Mouse (Mus musculus) liver, postnatal 0 days (tissue): Measurements from ENCODE around the gene Gm44965. TPM values are rescaled to one million over a fixed set of nuclear protein-coding genes. Genes with fewer than 3 reads are reported as not detected.

Experiments used
- ATAC-seq: fragments of 200-750 bp; cut with Nextera tagmentation; 2 replicates; pipeline ENCODE4 v1.8.0; 2017; ENCODE audit warnings: mild to moderate bottlenecking, moderate library complexity
- DNase-seq: peaks from one replicate; pipeline ENCODE4 v3.0.0-alpha.2; 2016
- H3K27ac ChIP-seq: fragments of 300-500 bp; sonication (generic); 2 replicates; pipeline ENCODE4 v1.5.1; 2014; ENCODE audit warnings: antibody characterized with exemption, moderate library complexity, mild to moderate bottlenecking, low read depth
- H3K27me3 ChIP-seq: fragments of 300-500 bp; sonication (generic); 2 replicates; pipeline ENCODE4 v1.6.1; 2014; ENCODE audit warnings: low read length, control low read depth, mixed read lengths; ENCODE audit not compliant: insufficient read depth
- H3K36me3 ChIP-seq: fragments of 300-500 bp; sonication (generic); replicated peaks from 2 replicates; pipeline ENCODE4 v1.6.1; 2014; ENCODE audit warnings: mild to moderate bottlenecking, control low read depth, low read length, moderate library complexity, mixed read lengths; ENCODE audit not compliant: insufficient read depth
- H3K4me1 ChIP-seq: fragments of 300-500 bp; sonication (generic); 2 replicates; pipeline ENCODE4 v1.6.1; 2014; ENCODE audit warnings: antibody characterized with exemption, mild to moderate bottlenecking, control low read depth; ENCODE audit not compliant: insufficient read depth
- H3K4me2 ChIP-seq: fragments of 300-500 bp; sonication (generic); 2 replicates; pipeline ENCODE4 v1.6.1; 2014; ENCODE audit warnings: low read depth, mild to moderate bottlenecking, low read length, moderate library complexity, mixed read lengths
- H3K4me3 ChIP-seq: fragments of 300-500 bp; sonication (generic); 2 replicates; pipeline ENCODE4 v1.5.1; 2014; ENCODE audit warnings: low read depth, low read length
- H3K9ac ChIP-seq: fragments of 300-500 bp; sonication (generic); replicated peaks from 2 replicates; pipeline ENCODE4 v1.6.1; 2014; ENCODE audit warnings: mild to moderate bottlenecking, moderate library complexity
- H3K9me3 ChIP-seq: fragments of 300-500 bp; sonication (generic); 2 replicates; pipeline ENCODE4 v1.6.1; 2016; ENCODE audit warnings: mild to moderate bottlenecking, control low read depth, low read length, mixed read lengths
- CTCF ChIP-seq: sonication (generic); IDR thresholded peaks from 2 replicates; pipeline ENCODE4 v1.5.1; 2016; ENCODE audit warnings: antibody characterized with exemption, low read depth
- EP300 ChIP-seq: IDR thresholded peaks from 2 replicates; pipeline ENCODE4 v1.6.1; 2016; ENCODE audit warnings: antibody characterized with exemption, low read depth, mild to moderate bottlenecking
- WGBS: fragments of 180-500 bp; shearing (Covaris S2); extraction: QIAGEN DNeasy Blood & Tissue Kit; methylation state at CpG from one replicate; pipeline ENCODE4 v1.1.7; 2014; ENCODE audit not compliant: insufficient replicate concordance; 5-methylcytosine and 5-hydroxymethylcytosine counted together
- polyA plus RNA-seq: library from polyadenylated mRNA; unstranded; fragments of >200 nt; fragmentation: Nextera tagmentation; extraction: Ambion mirVana; gene quantifications from 2 replicates; pipeline ENCODE4 v1.2.1, GENCODE M21; 2015

Gene Gm44965
- polyA plus RNA-seq, 1 experiment from 2014 or later = not detected

- Histone ChIP-seq H3K9ac (peak within 1 kb of the TSS; percentile 65), H3K9me3 (no peaks in the 10 kb centered on the region), H3K4me2 (peak within 1 kb of the TSS; percentile 88), H3K27ac (peak within 1 kb of the TSS; percentile 91), H3K27me3 (no peaks in the 10 kb centered on the region), H3K4me3 (peak within 1 kb of the TSS; percentile 64), H3K36me3 (peaks cover 22% of the 10 kb centered on the region), H3K4me1 (peaks cover 17% of the 10 kb centered on the region)
- peak; percentile 95 for DNase-seq
- TF ChIP-seq EP300 = peak; percentile 60; the same call in 1 of the 2 replicates
- TF ChIP-seq CTCF = no peak
- ATAC-seq = peak; percentile 98
- WGBS = 5% methylated on average over 42 of the region's 42 CpGs
Measured at GRCm38 (mm10) chr6:48601271-48602079, 7.7 kb downstream of the Gm44965 start, which contains the start of gene Zfp775. Zfp775 (plus strand) TSS chr6:48602063.

GRCm38 (mm10) chr6:48602080-48602741 lies 8.5 kb downstream of the Gm44965 start:
- TF ChIP-seq CTCF (no peak), EP300 (no peak)
- Histone ChIP-seq H3K9me3 (no peaks in the 10 kb centered on the region), H3K27ac (peak overlapping the region; percentile 91), H3K4me3 (peak overlapping the region; percentile 64), H3K36me3 (peaks cover 14% of the 10 kb centered on the region), H3K4me2 (peak overlapping the region; percentile 88), H3K27me3 (no peaks in the 10 kb centered on the region), H3K4me1 (peaks cover 17% of the 10 kb centered on the region), H3K9ac (peak overlapping the region; percentile 65)
- no peak for DNase-seq
- WGBS = 2% methylated on average over 28 of the region's 28 CpGs
- no peak for ATAC-seq

GRCm38 (mm10) chr6:48608124-48608523 lies 14.4 kb downstream of the Gm44965 start:
- no peak overlapping the region for H3K4me2 ChIP-seq
- peaks cover under 1% of the 10 kb centered on the region; the same call in 1 of the 2 replicates for H3K4me1 ChIP-seq
- no peak for DNase-seq
- TF ChIP-seq EP300 (no peak), CTCF (no peak)
- no peak overlapping the region for H3K27ac ChIP-seq
- no peaks in the 10 kb centered on the region for H3K36me3 ChIP-seq
- 77% methylated on average over 2 of the region's 2 CpGs for WGBS
- H3K9ac ChIP-seq = no peak overlapping the region
- H3K27me3 ChIP-seq = no peaks in the 10 kb centered on the region
- H3K9me3 ChIP-seq = no peaks in the 10 kb centered on the region
- no peak for ATAC-seq
- H3K4me3 ChIP-seq = no peak overlapping the region

GRCm38 (mm10) chr6:48609512-48609911 lies 15.8 kb downstream of the Gm44965 start:
- H3K4me3 ChIP-seq = no peak overlapping the region
- WGBS = 39% methylated on average over 5 of the region's 7 CpGs
- H3K27ac ChIP-seq = no peak overlapping the region
- TF ChIP-seq CTCF = no peak
- no peak for TF ChIP-seq EP300
- DNase-seq (no peak), ATAC-seq (peak; percentile 56)
- H3K9ac ChIP-seq = no peak overlapping the region
- H3K36me3 ChIP-seq = no peaks in the 10 kb centered on the region; the same call in 1 of the 2 replicates
- H3K9me3 ChIP-seq = no peaks in the 10 kb centered on the region
- no peaks in the 10 kb centered on the region for H3K4me1 ChIP-seq
- H3K27me3 ChIP-seq = no peaks in the 10 kb centered on the region
- no peak overlapping the region for H3K4me2 ChIP-seq

- 66% methylated on average over 3 of the region's 3 CpGs for WGBS
- no peak for DNase-seq
- no peak for ATAC-seq
- no peaks in the 10 kb centered on the region for H3K27me3 ChIP-seq
- TF ChIP-seq CTCF (no peak), EP300 (no peak)
- H3K4me3 ChIP-seq = no peak overlapping the region
- H3K9ac ChIP-seq = no peak overlapping the region
- no peaks in the 10 kb centered on the region; the same call in 1 of the 2 replicates for H3K36me3 ChIP-seq
- no peaks in the 10 kb centered on the region for H3K4me1 ChIP-seq
- H3K4me2 ChIP-seq = no peak overlapping the region
- no peak overlapping the region for H3K27ac ChIP-seq
- H3K9me3 ChIP-seq = no peaks in the 10 kb centered on the region
Measured at GRCm38 (mm10) chr6:48610657-48611056, 16.9 kb downstream of the Gm44965 start.

GRCm38 (mm10) chr6:48613464-48613863 lies 19.7 kb downstream of the Gm44965 start:
- H3K4me1 ChIP-seq = no peaks in the 10 kb centered on the region
- H3K36me3 ChIP-seq = no peaks in the 10 kb centered on the region; the same call in 1 of the 2 replicates
- no peaks in the 10 kb centered on the region for H3K27me3 ChIP-seq
- no peak overlapping the region for H3K27ac ChIP-seq
- WGBS = 73% methylated on average over 4 of the region's 4 CpGs
- no peak overlapping the region for H3K4me3 ChIP-seq
- H3K4me2 ChIP-seq = no peak overlapping the region
- ATAC-seq (no peak), DNase-seq (no peak)
- TF ChIP-seq CTCF (no peak), EP300 (no peak)
- H3K9me3 ChIP-seq = no peaks in the 10 kb centered on the region
- H3K9ac ChIP-seq = no peak overlapping the region
